Mouse (Mus musculus): ENCODE data around the gene Erich6. TPM values are rescaled to one million over a fixed set of nuclear protein-coding genes. Genes with fewer than 3 reads are reported as not detected.
"Not testable (repeated sequence)": the region's sequence is repeated elsewhere in the genome, so short reads cannot be mapped to it uniquely, and the experiment has no call there.

The Erich6 gene
- polyA plus RNA-seq, 1 experiment from 2014 or later = not detected

DNA sequence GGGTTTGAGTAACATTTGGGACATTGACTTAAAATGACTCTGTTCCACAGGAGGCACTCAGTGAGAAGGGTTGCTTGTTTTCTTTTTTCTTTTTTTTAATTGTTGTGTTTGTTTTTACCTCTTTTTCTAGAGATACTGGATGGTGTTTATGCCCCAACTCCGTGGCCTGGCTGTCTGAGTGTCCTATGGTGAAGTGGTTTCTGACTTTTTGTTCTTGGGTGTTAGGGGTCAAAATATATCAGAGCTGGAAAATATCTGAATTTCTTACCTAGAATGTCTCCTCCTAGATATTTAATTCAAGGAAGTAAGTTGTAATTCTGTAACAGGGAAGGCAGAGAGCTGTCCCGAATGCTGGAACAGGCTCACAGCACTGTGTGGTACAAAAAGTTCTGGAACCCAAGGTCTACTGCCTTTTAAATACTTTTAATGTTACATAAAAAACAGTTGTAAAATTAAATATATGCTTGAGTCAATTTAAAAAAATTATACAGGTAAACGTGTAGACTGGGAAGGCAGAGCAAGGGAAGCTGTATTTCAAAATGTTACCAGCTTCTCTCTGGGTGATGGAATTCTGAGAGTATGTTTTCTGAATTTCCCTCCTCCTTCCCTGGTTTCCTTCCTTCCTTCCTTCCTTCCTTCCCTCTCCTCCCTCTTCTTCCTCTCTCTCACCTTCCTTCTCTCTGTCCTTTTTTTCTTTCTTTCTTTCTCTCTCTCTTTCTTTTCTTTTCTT is 14.2 kb downstream of the Erich6 start:
- Histone ChIP-seq H3K36me3 (ENCODE audit: insufficient read depth, low read length) (no peaks in the 10 kb centered on the region), H3K4me2 (replicated peaks; ENCODE audit: low read depth, low read length) (no peak overlapping the region), H3K27ac (ENCODE audit: low read length) (no peak overlapping the region), H3K27me3 (replicated peaks; ENCODE audit: insufficient read depth, low read length) (no peaks in the 10 kb centered on the region), H3K9me3 (ENCODE audit: low read length) (no peaks in the 10 kb centered on the region), H3K4me3 (ENCODE audit: low read depth, low read length) (no peak overlapping the region), H3K4me1 (ENCODE audit: insufficient read depth, low read depth, low read length) (no peaks in the 10 kb centered on the region), H3K9ac (replicated peaks; ENCODE audit: low read depth) (no peak overlapping the region)
- ATAC-seq (no peak), DNase-seq (ENCODE audit: low spot score) (no peak)
- no peak for TF ChIP-seq CTCF (IDR thresholded peaks at IDR 0.05)
- TF ChIP-seq EP300 (IDR thresholded peaks at IDR 0.05) = no peak
- 66% methylated on average over 3 of the region's 3 CpGs for WGBS

DNA sequence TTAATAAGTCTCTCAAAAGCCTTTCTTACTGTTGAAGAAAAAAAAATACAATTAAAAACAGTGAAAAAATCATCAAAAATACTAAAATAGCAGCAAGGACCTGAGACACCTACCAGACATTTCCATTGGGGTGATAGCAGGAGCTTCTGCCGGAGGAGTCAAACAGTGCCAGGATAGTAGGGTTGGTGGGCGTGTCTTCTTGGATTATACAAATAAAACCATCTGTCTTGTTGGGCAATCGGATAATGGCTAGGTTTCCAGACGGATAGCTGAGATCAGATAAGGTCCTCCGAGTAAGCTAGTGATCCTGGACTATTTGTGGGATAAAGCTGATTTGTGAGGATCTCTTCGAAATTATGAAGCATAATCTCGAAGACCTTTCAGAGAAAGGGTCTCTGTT is 15.9 kb downstream of the Erich6 start:
- WGBS = 60% methylated on average over 7 of the region's 7 CpGs
- no peak overlapping the region for H3K4me3 ChIP-seq (ENCODE audit: low read depth, low read length)
- H3K9ac ChIP-seq (replicated peaks; ENCODE audit: low read depth) = no peak overlapping the region
- no peak overlapping the region for H3K4me2 ChIP-seq (replicated peaks; ENCODE audit: low read depth, low read length)
- no peaks in the 10 kb centered on the region for H3K4me1 ChIP-seq (ENCODE audit: insufficient read depth, low read depth, low read length)
- no peaks in the 10 kb centered on the region for H3K36me3 ChIP-seq (ENCODE audit: insufficient read depth, low read length)
- TF ChIP-seq EP300 (IDR thresholded peaks at IDR 0.05) (no peak), CTCF (IDR thresholded peaks at IDR 0.05) (no peak)
- no peaks in the 10 kb centered on the region for H3K9me3 ChIP-seq (ENCODE audit: low read length)
- H3K27ac ChIP-seq (ENCODE audit: low read length) = no peak overlapping the region
- no peaks in the 10 kb centered on the region for H3K27me3 ChIP-seq (replicated peaks; ENCODE audit: insufficient read depth, low read length)
- ATAC-seq (no peak), DNase-seq (ENCODE audit: low spot score) (no peak)

DNA sequence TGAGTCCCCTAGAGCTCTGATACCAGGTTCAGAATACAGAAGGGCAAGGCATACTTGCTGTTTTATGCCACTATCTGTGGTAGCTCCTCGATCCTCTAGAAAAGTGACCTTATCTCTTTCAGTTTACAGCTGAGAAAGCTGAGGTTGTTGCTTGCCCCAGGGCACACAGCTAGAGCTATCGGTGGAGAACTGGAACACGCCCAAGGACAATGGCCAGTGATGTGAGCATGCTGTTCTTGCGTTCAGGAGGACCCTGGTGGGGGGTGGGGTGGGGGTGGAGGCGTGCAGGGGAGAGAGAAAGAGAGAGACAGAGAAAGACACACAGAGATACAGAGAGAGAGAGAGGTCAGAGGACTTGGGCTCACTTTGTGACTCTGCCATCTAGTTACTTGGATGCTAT is 27.0 kb downstream of the Erich6 start:
- H3K27ac ChIP-seq (ENCODE audit: low read length) = no peak overlapping the region
- no peaks in the 10 kb centered on the region for H3K4me1 ChIP-seq (ENCODE audit: insufficient read depth, low read depth, low read length)
- WGBS = 79% methylated on average over 5 of the region's 5 CpGs
- DNase-seq (ENCODE audit: low spot score) (no peak), ATAC-seq (no peak)
- no peaks in the 10 kb centered on the region for H3K27me3 ChIP-seq (replicated peaks; ENCODE audit: insufficient read depth, low read length)
- no peak for TF ChIP-seq EP300 (IDR thresholded peaks at IDR 0.05)
- TF ChIP-seq CTCF (IDR thresholded peaks at IDR 0.05) = no peak
- no peak overlapping the region for H3K4me2 ChIP-seq (replicated peaks; ENCODE audit: low read depth, low read length)
- H3K9me3 ChIP-seq (ENCODE audit: low read length) = no peaks in the 10 kb centered on the region
- H3K36me3 ChIP-seq (ENCODE audit: insufficient read depth, low read length) = no peaks in the 10 kb centered on the region
- H3K9ac ChIP-seq (replicated peaks; ENCODE audit: low read depth) = no peak overlapping the region
- H3K4me3 ChIP-seq (ENCODE audit: low read depth, low read length) = no peak overlapping the region

DNA sequence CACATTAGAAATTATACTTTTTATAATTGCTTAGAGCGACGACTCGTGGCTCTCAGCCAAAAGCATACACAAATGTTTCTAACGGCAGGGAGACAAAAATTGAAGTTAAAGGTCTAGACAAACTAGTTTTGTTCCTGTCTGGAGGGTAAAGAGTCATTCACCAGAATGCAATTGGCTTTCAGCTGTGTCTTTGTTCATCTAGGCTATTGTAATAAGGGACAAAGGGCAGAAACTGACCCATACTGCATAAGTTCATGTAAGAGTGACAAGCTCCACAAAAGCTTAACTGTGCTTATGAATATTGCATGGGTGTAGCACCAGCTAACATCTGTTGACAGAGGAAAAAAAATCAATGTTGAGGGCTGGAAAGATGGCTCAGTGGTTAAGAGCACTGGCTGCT is 28.5 kb downstream of the Erich6 start:
- ATAC-seq = no peak
- no peaks in the 10 kb centered on the region for H3K27me3 ChIP-seq (replicated peaks; ENCODE audit: insufficient read depth, low read length)
- H3K4me2 ChIP-seq (replicated peaks; ENCODE audit: low read depth, low read length) = no peak overlapping the region
- no peak overlapping the region for H3K27ac ChIP-seq (ENCODE audit: low read length)
- no peaks in the 10 kb centered on the region for H3K9me3 ChIP-seq (ENCODE audit: low read length)
- TF ChIP-seq CTCF (IDR thresholded peaks at IDR 0.05) = no peak
- TF ChIP-seq EP300 (IDR thresholded peaks at IDR 0.05) = no peak
- WGBS = 68% methylated on average over 4 of the region's 4 CpGs
- no peak overlapping the region for H3K9ac ChIP-seq (replicated peaks; ENCODE audit: low read depth)
- no peaks in the 10 kb centered on the region for H3K36me3 ChIP-seq (ENCODE audit: insufficient read depth, low read length)
- no peaks in the 10 kb centered on the region for H3K4me1 ChIP-seq (ENCODE audit: insufficient read depth, low read depth, low read length)
- H3K4me3 ChIP-seq (ENCODE audit: low read depth, low read length) = no peak overlapping the region
- no peak for DNase-seq (ENCODE audit: low spot score)

DNA sequence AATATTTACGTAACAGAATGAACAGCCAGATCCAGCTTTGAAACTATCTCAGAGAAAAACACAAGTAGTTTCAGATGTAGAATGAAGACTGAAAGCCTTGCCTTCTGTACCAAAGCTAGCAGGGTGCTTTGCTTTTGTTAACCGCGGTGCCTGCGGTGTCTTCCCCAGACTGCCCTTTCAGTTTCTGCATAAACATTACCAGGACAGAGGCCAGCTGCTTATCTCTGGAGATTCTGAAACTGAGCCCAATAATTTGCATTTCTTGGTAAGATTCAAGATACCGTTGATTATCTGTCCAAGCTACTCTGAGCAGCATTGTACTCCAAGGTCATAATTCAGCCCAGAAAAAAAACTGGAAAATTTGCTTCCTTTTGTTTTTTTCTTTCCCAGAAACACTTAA is 43.4 kb downstream of the Erich6 start:
- Histone ChIP-seq H3K27me3 (replicated peaks; ENCODE audit: insufficient read depth, low read length) (no peaks in the 10 kb centered on the region), H3K36me3 (ENCODE audit: insufficient read depth, low read length) (no peaks in the 10 kb centered on the region), H3K4me1 (ENCODE audit: insufficient read depth, low read depth, low read length) (no peaks in the 10 kb centered on the region), H3K9me3 (ENCODE audit: low read length) (no peaks in the 10 kb centered on the region), H3K9ac (replicated peaks; ENCODE audit: low read depth) (no peak overlapping the region), H3K27ac (ENCODE audit: low read length) (no peak overlapping the region), H3K4me3 (ENCODE audit: low read depth, low read length) (no peak overlapping the region), H3K4me2 (replicated peaks; ENCODE audit: low read depth, low read length) (no peak overlapping the region)
- TF ChIP-seq CTCF (IDR thresholded peaks at IDR 0.05) (no peak), EP300 (IDR thresholded peaks at IDR 0.05) (no peak)
- DNase-seq (ENCODE audit: low spot score) (no peak), ATAC-seq (no peak)
- 52% methylated on average over 5 of the region's 5 CpGs for WGBS

DNA sequence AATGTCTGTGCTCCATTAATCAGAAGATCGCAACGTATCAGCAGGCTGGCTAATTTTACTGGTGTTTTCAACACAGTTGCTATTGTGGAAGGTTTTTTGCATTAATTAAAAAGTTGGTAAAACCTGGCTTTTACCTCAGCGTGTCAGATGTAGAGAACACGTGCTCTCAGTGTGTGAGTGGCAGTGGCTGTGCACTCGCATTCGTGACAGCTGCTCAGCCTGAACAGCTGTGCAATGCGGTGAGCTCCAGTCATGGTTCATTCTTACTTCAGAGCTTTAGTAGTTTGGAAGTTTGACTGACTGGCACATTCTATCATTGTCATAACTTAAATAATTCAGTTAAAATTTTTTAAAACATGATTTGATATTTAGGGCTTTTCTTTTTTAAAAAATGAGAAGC is 44.3 kb downstream of the Erich6 start:
- not testable (repeated sequence) for H3K4me1 ChIP-seq (ENCODE audit: insufficient read depth, low read depth, low read length); H3K9me3 ChIP-seq (ENCODE audit: low read length); ATAC-seq; H3K27me3 ChIP-seq (replicated peaks; ENCODE audit: insufficient read depth, low read length); H3K27ac ChIP-seq (ENCODE audit: low read length); DNase-seq (ENCODE audit: low spot score); H3K9ac ChIP-seq (replicated peaks; ENCODE audit: low read depth); H3K4me3 ChIP-seq (ENCODE audit: low read depth, low read length); H3K4me2 ChIP-seq (replicated peaks; ENCODE audit: low read depth, low read length); H3K36me3 ChIP-seq (ENCODE audit: insufficient read depth, low read length)
- WGBS = 93% methylated on average over 7 of the region's 7 CpGs

DNA sequence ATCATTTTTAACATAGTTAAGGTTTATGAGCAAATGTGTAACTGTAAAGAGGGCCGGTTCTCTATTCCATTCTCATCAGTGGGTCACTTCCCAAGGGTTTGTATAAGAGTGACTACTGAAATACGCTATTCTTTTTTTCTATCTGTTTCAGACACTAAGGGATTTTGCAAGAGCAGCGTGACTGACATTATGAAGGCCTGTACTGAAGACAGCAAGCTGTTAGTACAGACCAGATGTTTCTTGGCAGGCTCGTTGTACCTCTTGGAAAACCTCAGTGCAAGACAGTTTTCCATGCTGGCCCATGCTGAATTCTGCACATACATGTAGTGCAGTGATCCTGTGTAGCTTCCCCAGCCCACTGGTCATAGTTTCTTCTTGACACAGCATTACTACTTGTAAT is 46.5 kb downstream of the Erich6 start:
- DNase-seq (ENCODE audit: low spot score) (peak; percentile 48), ATAC-seq (peak; percentile 53)
- not testable (repeated sequence) for H3K27ac ChIP-seq (ENCODE audit: low read length); H3K4me2 ChIP-seq (replicated peaks; ENCODE audit: low read depth, low read length); H3K36me3 ChIP-seq (ENCODE audit: insufficient read depth, low read length); H3K4me3 ChIP-seq (ENCODE audit: low read depth, low read length); H3K4me1 ChIP-seq (ENCODE audit: insufficient read depth, low read depth, low read length); H3K9ac ChIP-seq (replicated peaks; ENCODE audit: low read depth); H3K9me3 ChIP-seq (ENCODE audit: low read length); H3K27me3 ChIP-seq (replicated peaks; ENCODE audit: insufficient read depth, low read length)
- 74% methylated on average over 4 of the region's 4 CpGs for WGBS

Data from lung, postnatal 0 days (tissue).